Mouse (Mus musculus) MEL (cell line): ENCODE measurements around the gene Acvr2a. TPM values are rescaled to one million over a fixed set of nuclear protein-coding genes. Genes with fewer than 3 reads are reported as not detected.
"Not testable (repeated sequence)": the region's sequence is repeated elsewhere in the genome, so short reads cannot be mapped to it uniquely, and the experiment has no call there.

Source experiments
- DNase-seq: peaks from one replicate; pipeline ENCODE4 v3.0.0; 2011; ENCODE audit warnings: low read depth, low spot score
- H3K27ac ChIP-seq: 2 replicates; pipeline ENCODE4 v1.5.1; 2012; ENCODE audit warnings: low read depth, mild to moderate bottlenecking, control low read depth, low read length, moderate library complexity; ENCODE audit not compliant: control insufficient read depth
- H3K27me3 ChIP-seq, 2 experiments: fragments of 150-350 bp in 1 of 2; sonication (generic) in 1 of 2; 2 replicates each; pipeline ENCODE4 v1.6.1; 2012; ENCODE audit warnings: low read length in 2 of 2, mild to moderate bottlenecking in 2 of 2, improper control_type of control experiment in 1 of 2, moderate library complexity in 1 of 2; ENCODE audit not compliant: insufficient read depth in 2 of 2, control insufficient read depth in 1 of 2
- H3K36me3 ChIP-seq, 2 experiments: 2 replicates each; pipeline ENCODE4 v1.6.1; 2012 to 2014; ENCODE audit warnings: low read length in 2 of 2, improper control_type of control experiment in 1 of 2, inconsistent platforms in 1 of 2, mild to moderate bottlenecking in 1 of 2; ENCODE audit not compliant: insufficient read depth in 2 of 2, control insufficient read depth in 1 of 2
- H3K4me1 ChIP-seq, 2 experiments: fragments of 150-350 bp in 1 of 2; sonication (generic) in 1 of 2; 2 replicates each; pipeline ENCODE4 v1.6.1; 2012; ENCODE audit warnings: low read length in 2 of 2, improper control_type of control experiment in 1 of 2, mild to moderate bottlenecking in 1 of 2; ENCODE audit not compliant: insufficient read depth in 2 of 2, control insufficient read depth in 1 of 2
- H3K4me3 ChIP-seq, 2 experiments: fragments of 150-350 bp in 1 of 2; sonication (generic) in 1 of 2; 2 replicates each; pipeline ENCODE4 v1.5.1; 2012; ENCODE audit warnings: low read depth in 2 of 2, low read length in 2 of 2, mild to moderate bottlenecking in 2 of 2, moderate library complexity in 2 of 2, control low read depth in 1 of 2, improper control_type of control experiment in 1 of 2; ENCODE audit not compliant: control insufficient read depth in 1 of 2, insufficient read depth in 1 of 2
- H3K79me2 ChIP-seq: 2 replicates; pipeline ENCODE4 v1.6.1; 2012; ENCODE audit warnings: mild to moderate bottlenecking, low read length, moderate library complexity; ENCODE audit not compliant: control insufficient read depth, poor library complexity, insufficient read depth
- H3K9ac ChIP-seq: 2 replicates; pipeline ENCODE4 v1.6.1; 2012; ENCODE audit warnings: low read depth, mild to moderate bottlenecking, control low read depth, low read length, moderate library complexity; ENCODE audit not compliant: control insufficient read depth, poor library complexity, severe bottlenecking
- H3K9me3 ChIP-seq: fragments of 150-350 bp; sonication (generic); replicated peaks from 2 replicates; pipeline ENCODE4 v1.6.1; 2012; ENCODE audit warnings: mild to moderate bottlenecking, low read length, improper control_type of control experiment, moderate library complexity; ENCODE audit not compliant: insufficient read depth
- CHD1 ChIP-seq: IDR thresholded peaks from 2 replicates; pipeline ENCODE4 v1.6.1; 2012; ENCODE audit warnings: low read depth, mild to moderate bottlenecking, inconsistent platforms, low read length, improper control_type of control experiment
- E2F4 ChIP-seq: IDR thresholded peaks from 2 replicates; pipeline ENCODE4 v1.6.1; 2011; ENCODE audit warnings: low read depth, low read length, improper control_type of control experiment, borderline replicate concordance
- EP300 ChIP-seq, 2 experiments: IDR thresholded peaks; 2 replicates each; pipeline ENCODE4 v1.6.1; 2011; ENCODE audit warnings: improper control_type of control experiment in 2 of 2, low read length in 2 of 2, low read depth in 1 of 2, mild to moderate bottlenecking in 1 of 2
- GATA1 ChIP-seq: IDR thresholded peaks from 2 replicates; pipeline ENCODE4 v1.6.1; 2011; ENCODE audit warnings: low read depth, low read length, improper control_type of control experiment
- MAZ ChIP-seq: IDR thresholded peaks from 2 replicates; pipeline ENCODE4 v1.6.1; 2012; ENCODE audit warnings: low read depth, mild to moderate bottlenecking, inconsistent platforms, low read length, improper control_type of control experiment
- NELFE ChIP-seq: IDR thresholded peaks from 2 replicates; pipeline ENCODE4 v1.6.1; 2011; ENCODE audit warnings: low read depth, low read length, improper control_type of control experiment
- POLR2A ChIP-seq, 2 experiments: IDR thresholded peaks; 2 replicates each; pipeline ENCODE4 v1.6.1; 2011 to 2012; ENCODE audit warnings: low read length in 2 of 2, mild to moderate bottlenecking in 2 of 2, control low read depth in 1 of 2, improper control_type of control experiment in 1 of 2, low read depth in 1 of 2, moderate library complexity in 1 of 2; ENCODE audit not compliant: control insufficient read depth in 1 of 2, insufficient read depth in 1 of 2, poor library complexity in 1 of 2
- RCOR1 ChIP-seq: IDR thresholded peaks from 2 replicates; pipeline ENCODE4 v1.6.1; 2012; ENCODE audit warnings: low read depth, mild to moderate bottlenecking, inconsistent platforms, low read length, improper control_type of control experiment
- TCF12 ChIP-seq: IDR thresholded peaks from 2 replicates; pipeline ENCODE4 v1.6.1; 2014; ENCODE audit warnings: low read depth, mild to moderate bottlenecking, inconsistent platforms, low read length, improper control_type of control experiment, moderate library complexity
- UBTF ChIP-seq: IDR thresholded peaks from 2 replicates; pipeline ENCODE4 v1.6.1; 2012; ENCODE audit warnings: low read depth, mild to moderate bottlenecking, inconsistent platforms, low read length, improper control_type of control experiment, moderate library complexity, borderline replicate concordance; ENCODE audit not compliant: insufficient read depth
- USF2 ChIP-seq, 2 experiments: IDR thresholded peaks; 2 replicates each; pipeline ENCODE4 v1.6.1; 2011 to 2012; ENCODE audit warnings: improper control_type of control experiment in 2 of 2, low read length in 2 of 2, borderline replicate concordance in 1 of 2, inconsistent platforms in 1 of 2, low read depth in 1 of 2, mild to moderate bottlenecking in 1 of 2; ENCODE audit not compliant: insufficient read depth in 1 of 2
- ZC3H11A ChIP-seq: IDR thresholded peaks from 2 replicates; pipeline ENCODE4 v1.6.1; 2012; ENCODE audit warnings: low read depth, mild to moderate bottlenecking, inconsistent platforms, low read length, improper control_type of control experiment
- ZMIZ1 ChIP-seq: IDR thresholded peaks from 2 replicates; pipeline ENCODE4 v1.6.1; 2012; ENCODE audit warnings: low read depth, mild to moderate bottlenecking, inconsistent platforms, low read length, improper control_type of control experiment, moderate library complexity
- polyA plus RNA-seq, 2 experiments: library from polyadenylated mRNA; stranded (reverse) in 1 of 2; unstranded in 1 of 2; fragments of >175 nt in 1 of 2; fragments of >200 nt in 1 of 2; gene quantifications; 2 replicates each; pipeline versions ENCODE4 v1.2.1 to v1.2.4; 2012; ENCODE audit warnings: low replicate concordance in 2 of 2, low read depth in 1 of 2; ENCODE audit not compliant: insufficient read length in 2 of 2, insufficient read depth in 1 of 2, missing spikeins in 1 of 2
- total RNA-seq: library from RNA; depleted of rRNA; stranded (reverse); fragments of 300-350 nt; gene quantifications from 2 replicates; pipeline ENCODE4 v1.2.3, GENCODE M21; 2012

Acvr2a gene
- total and polyA plus RNA-seq, 3 experiments, result 2.2 to 3.5 TPM; not detected in 1

GRCm38 (mm10) chr2:48833884-48834450 lies 20.1 kb downstream of the Acvr2a start:
- no peak overlapping the region for H3K9ac ChIP-seq
- H3K27ac ChIP-seq, result no peak overlapping the region
- no peaks in the 10 kb centered on the region for H3K27me3 ChIP-seq
- DNase-seq, result no peak
- H3K4me3 ChIP-seq, result no peak overlapping the region
- no peaks in the 10 kb centered on the region; a peak in 1 of 4 replicates for H3K4me1 ChIP-seq
- H3K36me3 ChIP-seq, result no peaks in the 10 kb centered on the region; a peak in 1 of 4 replicates
- no peaks in the 10 kb centered on the region for H3K9me3 ChIP-seq
- no peak for TF ChIP-seq E2F4
- H3K79me2 ChIP-seq, result no peaks in the 10 kb centered on the region; the same call in 1 of the 2 replicates

- no peak overlapping the region for H3K9ac ChIP-seq
- no peak overlapping the region for H3K27ac ChIP-seq
- no peaks in the 10 kb centered on the region for H3K79me2 ChIP-seq
- DNase-seq, result peak; percentile 48
- no peaks in the 10 kb centered on the region for H3K27me3 ChIP-seq
- peaks cover 0 to 17% of the 10 kb centered on the region in 2 experiments; a peak in 2 of 4 replicates for H3K4me1 ChIP-seq
- H3K9me3 ChIP-seq, result no peaks in the 10 kb centered on the region
- H3K4me3 ChIP-seq, result no peak overlapping the region
- peaks cover 0 to 9% of the 10 kb centered on the region in 2 experiments; a peak in 2 of 4 replicates for H3K36me3 ChIP-seq
- TF ChIP-seq UBTF (no peak), RCOR1 (peak; percentile 59; the same call in 1 of the 2 replicates), ZC3H11A (no peak), EP300 (IDR thresholded peaks at IDR 0.05; ENCODE audit: low read depth in 1 of 2, low read length in 2 of 2) (peak; percentile 8 to 22; a peak in 1 of 4 replicates), USF2 (IDR thresholded peaks at IDR 0.05; ENCODE audit: borderline replicate concordance in 1 of 2, insufficient read depth in 1 of 2, low read depth in 1 of 2, low read length in 2 of 2) (no peak), GATA1 (peak; percentile 61), NELFE (no peak)
Observed at GRCm38 (mm10) chr2:48841611-48842470, 27.9 kb downstream of the Acvr2a start.

- peaks cover 0 to under 1% of the 10 kb centered on the region in 2 experiments; a peak in 1 of 4 replicates for H3K36me3 ChIP-seq
- H3K9ac ChIP-seq, result no peak overlapping the region
- H3K27me3 ChIP-seq, result no peaks in the 10 kb centered on the region
Observed at GRCm38 (mm10) chr2:48846689-48847398, 32.9 kb downstream of the Acvr2a start.

GRCm38 (mm10) chr2:48865596-48865995 lies 51.7 kb downstream of the Acvr2a start:
- not testable (repeated sequence) for H3K27me3 ChIP-seq, H3K36me3 ChIP-seq, H3K27ac ChIP-seq, H3K9me3 ChIP-seq, H3K9ac ChIP-seq, DNase-seq, H3K79me2 ChIP-seq, H3K4me1 ChIP-seq, H3K4me3 ChIP-seq

More at GRCm38 (mm10) chr2:48846689-48847398, 32.9 kb downstream of the Acvr2a start:
- no peak overlapping the region for H3K27ac ChIP-seq
- H3K4me1 ChIP-seq, result peaks cover 0 to 3% of the 10 kb centered on the region in 2 experiments; a peak in 2 of 4 replicates
- TF ChIP-seq MAZ, result no peak
- TF ChIP-seq NELFE, result no peak
- no peak for TF ChIP-seq CHD1
- no peak for TF ChIP-seq TCF12
- no peak for TF ChIP-seq ZC3H11A
- no peak for TF ChIP-seq POLR2A (IDR thresholded peaks at IDR 0.05; ENCODE audit: control insufficient read depth in 1 of 2, insufficient read depth in 1 of 2, low read depth in 1 of 2, low read length in 2 of 2, poor library complexity in 1 of 2)
- no peak for TF ChIP-seq ZMIZ1
- no peak for DNase-seq
- no peaks in the 10 kb centered on the region for H3K9me3 ChIP-seq
- H3K4me3 ChIP-seq, result no peak overlapping the region
- H3K79me2 ChIP-seq, result no peaks in the 10 kb centered on the region
